Mouse (Mus musculus) forebrain, embryonic 10.5 days (tissue): Measurements from ENCODE around the gene Synm. TPM values are rescaled to one million over a fixed set of nuclear protein-coding genes. Genes with fewer than 3 reads are reported as not detected.

Experiments used
- DNase-seq: peaks from one replicate; pipeline ENCODE4 v3.0.0-alpha.2; 2017; ENCODE audit warnings: low spot score; ENCODE audit errors: extremely low spot score
- H3K27ac ChIP-seq: fragments of 300-500 bp; sonication (generic); 2 replicates; pipeline ENCODE4 v1.5.1; 2016; ENCODE audit warnings: mild to moderate bottlenecking
- H3K27me3 ChIP-seq: fragments of 300-500 bp; sonication (generic); 2 replicates; pipeline ENCODE4 v1.6.1; 2016; ENCODE audit warnings: mild to moderate bottlenecking; ENCODE audit not compliant: poor library complexity, severe bottlenecking
- H3K36me3 ChIP-seq: fragments of 300-500 bp; sonication (generic); replicated peaks from 2 replicates; pipeline ENCODE4 v1.6.1; 2016; ENCODE audit warnings: mild to moderate bottlenecking, moderate library complexity
- H3K4me1 ChIP-seq: fragments of 300-500 bp; sonication (generic); 2 replicates; pipeline ENCODE4 v1.6.1; 2016
- H3K4me3 ChIP-seq: fragments of 300-500 bp; sonication (generic); 2 replicates; pipeline ENCODE4 v1.5.1; 2016; ENCODE audit warnings: mild to moderate bottlenecking, moderate library complexity
- H3K9me3 ChIP-seq: fragments of 300-500 bp; sonication (generic); 2 replicates; pipeline ENCODE4 v1.6.1; 2016; ENCODE audit warnings: mild to moderate bottlenecking, moderate library complexity
- WGBS: fragments of 180-500 bp; shearing (Covaris S2); methylation state at CpG from one replicate; pipeline ENCODE4 v1.1.7; 2016; 5-methylcytosine and 5-hydroxymethylcytosine counted together
- polyA plus RNA-seq: library from polyadenylated mRNA; unstranded; fragments of >200 nt; fragmentation: Nextera tagmentation; extraction: Ambion mirVana; gene quantifications from 2 replicates; pipeline ENCODE4 v1.2.1, GENCODE M21; 2016

The Synm gene
- polyA plus RNA-seq, 1 experiment from 2014 or later, result 0.78 TPM

DNA sequence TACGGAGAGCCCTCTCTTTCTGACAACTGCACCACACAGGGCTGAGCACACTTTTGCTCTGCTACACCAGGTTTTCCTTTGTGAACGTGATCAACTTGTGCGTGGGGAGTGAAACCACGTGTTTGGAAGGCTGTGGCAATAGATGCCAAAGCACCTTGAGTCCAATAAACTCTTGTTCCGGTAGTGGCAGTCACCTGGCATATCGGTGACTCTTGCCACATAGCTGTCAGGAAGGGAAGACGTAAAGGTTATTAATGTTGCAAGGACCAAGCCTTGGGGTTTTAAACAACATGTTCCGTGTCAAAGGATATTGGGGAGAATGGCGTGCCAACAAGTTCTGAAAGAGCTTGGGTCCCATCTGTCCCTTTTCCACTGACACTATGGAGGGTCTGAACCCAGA lies 12.7 kb upstream of the Synm start:
- Histone ChIP-seq H3K27me3 (no peaks in the 10 kb centered on the region), H3K4me1 (peaks cover 7% of the 10 kb centered on the region), H3K9me3 (no peaks in the 10 kb centered on the region), H3K36me3 (no peaks in the 10 kb centered on the region), H3K27ac (no peak overlapping the region), H3K4me3 (no peak overlapping the region)
- WGBS, result 94% methylated on average over 9 of the region's 9 CpGs
- DNase-seq, result no peak

- H3K27ac ChIP-seq, result no peak overlapping the region
- H3K36me3 ChIP-seq, result no peaks in the 10 kb centered on the region
- H3K9me3 ChIP-seq, result no peaks in the 10 kb centered on the region
- no peaks in the 10 kb centered on the region for H3K27me3 ChIP-seq
- peaks cover 7% of the 10 kb centered on the region for H3K4me1 ChIP-seq
- no peak overlapping the region for H3K4me3 ChIP-seq
- WGBS, result 95% methylated on average over 5 of the region's 5 CpGs
- DNase-seq, result no peak
Observed at GRCm38 (mm10) chr7:67769487-67769886, 9.9 kb upstream of the Synm start.

DNA sequence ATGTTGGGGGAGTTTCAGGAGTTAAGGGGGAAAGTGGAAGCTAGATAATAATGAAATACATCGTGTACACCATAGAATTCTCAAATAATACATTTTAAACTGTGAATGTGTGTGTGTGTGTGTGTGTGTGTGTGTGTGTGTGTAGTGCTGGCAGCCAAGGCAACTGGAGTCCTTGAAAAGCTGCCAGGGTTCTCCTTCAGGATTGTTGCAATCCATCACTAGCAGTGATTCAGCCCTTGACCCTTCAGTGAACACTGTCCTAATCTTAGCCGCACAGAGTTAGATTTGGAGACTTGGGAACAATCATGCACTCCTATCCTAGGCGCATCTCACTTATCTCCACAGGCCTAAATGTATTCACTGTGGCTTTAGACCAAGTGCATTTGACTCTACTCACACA lies 8.6 kb upstream of the Synm start:
- Histone ChIP-seq H3K27me3 (no peaks in the 10 kb centered on the region), H3K9me3 (no peaks in the 10 kb centered on the region), H3K27ac (no peak overlapping the region), H3K4me1 (peaks cover 7% of the 10 kb centered on the region), H3K36me3 (no peaks in the 10 kb centered on the region), H3K4me3 (no peak overlapping the region)
- WGBS, result 91% methylated on average over 3 of the region's 3 CpGs
- no peak for DNase-seq

- H3K4me1 ChIP-seq, result peaks cover 13% of the 10 kb centered on the region
- 81% methylated on average over 3 of the region's 3 CpGs for WGBS
- H3K4me3 ChIP-seq, result no peak overlapping the region
- no peaks in the 10 kb centered on the region for H3K9me3 ChIP-seq
- H3K36me3 ChIP-seq, result no peaks in the 10 kb centered on the region
- no peak overlapping the region for H3K27ac ChIP-seq
- DNase-seq, result no peak
- H3K27me3 ChIP-seq, result peaks cover 24% of the 10 kb centered on the region
Observed at GRCm38 (mm10) chr7:67763625-67764024, 4.1 kb upstream of the Synm start.

GRCm38 (mm10) chr7:67758858-67759628 lies 499 bp downstream of the Synm start:
- H3K4me1 ChIP-seq, result peaks cover 36% of the 10 kb centered on the region
- H3K9me3 ChIP-seq, result no peaks in the 10 kb centered on the region
- peak overlapping the region; percentile 70 for H3K4me3 ChIP-seq
- H3K36me3 ChIP-seq, result no peaks in the 10 kb centered on the region
- WGBS, result under 1% methylated on average over 92 of the region's 92 CpGs
- peaks cover 58% of the 10 kb centered on the region for H3K27me3 ChIP-seq
- DNase-seq, result peak; percentile 44
- peak overlapping the region; percentile 76 for H3K27ac ChIP-seq

DNA sequence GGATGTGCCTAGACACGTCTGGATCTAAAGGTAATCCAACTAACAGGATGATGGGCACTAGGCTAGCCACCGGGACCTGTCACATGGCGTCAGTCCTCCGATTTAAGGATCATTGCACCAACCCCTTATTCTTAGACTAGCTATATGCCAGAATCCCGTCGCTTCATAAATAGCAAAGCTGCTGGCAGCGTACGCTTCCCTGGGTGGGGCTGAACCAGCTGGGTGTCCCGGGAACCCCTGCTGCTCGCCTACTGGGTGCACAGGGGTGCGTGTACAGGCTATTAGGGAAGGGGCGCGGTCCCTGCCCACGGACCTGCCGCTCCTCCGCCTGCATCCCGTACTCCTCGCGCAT lies 1.1 kb downstream of the Synm start:
- WGBS, result under 1% methylated on average over 19 of the region's 19 CpGs
- Histone ChIP-seq H3K36me3 (no peaks in the 10 kb centered on the region), H3K4me1 (peaks cover 36% of the 10 kb centered on the region), H3K27ac (peak overlapping the region; percentile 76), H3K4me3 (peak overlapping the region; percentile 70), H3K27me3 (peaks cover 58% of the 10 kb centered on the region), H3K9me3 (no peaks in the 10 kb centered on the region)
- no peak for DNase-seq

GRCm38 (mm10) chr7:67756636-67757035 lies 2.9 kb downstream of the Synm start:
- H3K4me3 ChIP-seq, result no peak overlapping the region
- peaks cover 57% of the 10 kb centered on the region for H3K27me3 ChIP-seq
- no peaks in the 10 kb centered on the region for H3K36me3 ChIP-seq
- no peak overlapping the region for H3K27ac ChIP-seq
- WGBS, result 76% methylated on average over 5 of the region's 5 CpGs
- no peak for DNase-seq
- peaks cover 36% of the 10 kb centered on the region for H3K4me1 ChIP-seq
- no peaks in the 10 kb centered on the region for H3K9me3 ChIP-seq

DNA sequence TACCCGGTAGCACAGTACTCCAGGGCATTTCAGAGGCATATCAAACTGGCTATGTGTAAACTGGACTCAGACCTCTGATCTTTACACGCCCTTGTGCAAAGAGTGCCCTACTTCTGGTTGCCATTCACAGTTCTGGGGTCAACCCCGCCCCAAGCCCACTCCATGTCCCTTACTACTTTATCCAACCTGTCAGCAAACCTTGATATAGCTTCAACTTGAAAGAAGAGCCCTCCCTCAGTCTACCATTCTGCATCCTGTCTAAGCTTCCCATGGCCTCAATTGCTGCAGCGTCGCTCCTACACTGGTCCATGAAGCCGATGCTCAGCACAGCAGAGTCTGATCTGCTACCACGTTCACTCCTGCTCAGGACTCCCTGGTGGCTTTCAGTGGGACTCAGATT lies 4.2 kb downstream of the Synm start:
- peaks cover 36% of the 10 kb centered on the region for H3K4me1 ChIP-seq
- H3K27me3 ChIP-seq, result peaks cover 44% of the 10 kb centered on the region
- no peak for DNase-seq
- H3K4me3 ChIP-seq, result no peak overlapping the region
- H3K27ac ChIP-seq, result no peak overlapping the region
- H3K36me3 ChIP-seq, result no peaks in the 10 kb centered on the region
- WGBS, result 85% methylated on average over 7 of the region's 7 CpGs
- no peaks in the 10 kb centered on the region for H3K9me3 ChIP-seq

- H3K4me1 ChIP-seq, result peaks cover 33% of the 10 kb centered on the region
- H3K9me3 ChIP-seq, result no peaks in the 10 kb centered on the region
- 78% methylated on average over 11 of the region's 11 CpGs for WGBS
- no peak for DNase-seq
- H3K27me3 ChIP-seq, result peaks cover 42% of the 10 kb centered on the region
- no peak overlapping the region for H3K27ac ChIP-seq
- H3K4me3 ChIP-seq, result no peak overlapping the region
- no peaks in the 10 kb centered on the region for H3K36me3 ChIP-seq
Observed at GRCm38 (mm10) chr7:67754606-67755005, 4.9 kb downstream of the Synm start.

- Histone ChIP-seq H3K9me3 (peaks cover 1% of the 10 kb centered on the region; the same call in 1 of the 2 replicates), H3K27ac (no peak overlapping the region), H3K4me3 (no peak overlapping the region), H3K4me1 (peaks cover 10% of the 10 kb centered on the region), H3K36me3 (peaks cover 4% of the 10 kb centered on the region; the same call in 1 of the 2 replicates), H3K27me3 (no peaks in the 10 kb centered on the region)
- DNase-seq, result no peak
- 93% methylated on average over 4 of the region's 4 CpGs for WGBS
Observed at GRCm38 (mm10) chr7:67749441-67750239, 9.9 kb downstream of the Synm start.

DNA sequence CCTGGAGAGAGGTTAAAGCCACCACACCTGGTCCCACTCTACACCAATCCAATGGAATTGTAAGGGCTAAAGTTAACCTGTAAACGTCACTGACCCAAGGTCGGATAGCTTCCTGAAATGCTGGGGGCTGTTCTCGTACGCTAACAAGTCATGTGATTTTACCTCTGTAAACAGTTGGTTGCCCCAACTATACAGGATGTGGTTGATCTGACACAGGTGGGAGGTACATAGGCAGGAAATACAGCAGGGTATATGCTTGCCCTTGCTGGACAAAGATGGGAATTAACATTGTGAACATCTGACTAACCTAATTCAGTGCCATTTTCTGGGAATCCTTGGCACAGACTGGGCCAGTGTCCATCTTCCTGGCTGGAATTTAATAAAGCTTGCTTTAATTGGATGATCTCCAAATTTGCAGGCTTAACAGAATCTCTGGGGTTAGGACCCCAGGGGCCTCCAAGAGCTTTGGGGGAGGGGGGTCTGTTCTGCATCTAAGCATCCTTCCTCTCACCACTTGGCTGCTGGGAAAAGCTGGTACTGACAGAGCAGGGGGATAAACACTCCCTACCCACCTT lies 11.7 kb downstream of the Synm start:
- DNase-seq, result no peak
- H3K27ac ChIP-seq, result no peak overlapping the region
- peaks cover 3% of the 10 kb centered on the region; the same call in 1 of the 2 replicates for H3K9me3 ChIP-seq
- peaks cover 6% of the 10 kb centered on the region; the same call in 1 of the 2 replicates for H3K36me3 ChIP-seq
- H3K4me1 ChIP-seq, result peaks cover 10% of the 10 kb centered on the region
- 92% methylated on average over 4 of the region's 4 CpGs for WGBS
- no peaks in the 10 kb centered on the region for H3K27me3 ChIP-seq
- H3K4me3 ChIP-seq, result no peak overlapping the region

DNA sequence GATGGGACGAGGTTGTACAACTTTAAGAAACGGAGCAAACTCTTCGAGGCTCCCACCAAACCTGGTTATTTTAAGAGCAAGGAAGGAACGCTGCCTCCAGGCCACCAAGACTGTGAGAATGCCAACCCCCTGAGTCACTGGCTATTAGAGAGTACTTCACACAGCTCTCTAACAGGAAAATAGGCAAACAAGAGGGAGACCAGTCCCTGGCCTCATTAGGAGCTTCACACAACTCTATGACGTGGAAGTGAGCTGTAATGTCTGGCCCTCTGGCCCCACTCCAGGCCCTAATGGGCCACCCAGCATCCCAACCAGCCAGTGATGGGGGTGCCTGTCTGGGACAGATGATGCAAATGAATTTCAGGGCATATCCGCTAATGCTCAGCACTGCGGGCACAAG lies 17.8 kb downstream of the Synm start:
- Histone ChIP-seq H3K27me3 (no peaks in the 10 kb centered on the region), H3K36me3 (peaks cover 6% of the 10 kb centered on the region; the same call in 1 of the 2 replicates), H3K9me3 (peaks cover 3% of the 10 kb centered on the region; the same call in 1 of the 2 replicates), H3K4me1 (peaks cover 4% of the 10 kb centered on the region), H3K27ac (no peak overlapping the region), H3K4me3 (no peak overlapping the region)
- no peak for DNase-seq
- 83% methylated on average over 7 of the region's 7 CpGs for WGBS

DNA sequence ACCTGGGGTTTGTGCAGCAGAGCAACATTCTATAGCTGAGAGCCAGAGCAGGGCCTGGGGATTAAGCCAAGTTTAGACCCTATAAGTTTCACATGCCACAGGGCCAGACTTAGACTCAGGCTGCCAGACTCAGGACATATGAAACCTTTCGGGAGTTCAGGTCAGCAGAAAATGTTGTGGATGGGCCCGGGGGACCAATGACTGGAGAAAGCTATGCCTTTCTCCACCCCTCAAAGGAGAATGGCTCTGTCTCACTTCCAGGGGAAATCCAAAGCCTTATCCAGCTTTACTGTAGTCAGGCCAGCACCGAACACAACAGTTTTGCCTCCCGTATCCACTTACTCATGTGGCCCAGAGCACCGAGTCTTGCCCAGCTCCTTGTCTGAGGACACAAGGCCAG lies 18.7 kb downstream of the Synm start:
- Histone ChIP-seq H3K4me1 (peaks cover 4% of the 10 kb centered on the region), H3K9me3 (peaks cover 3% of the 10 kb centered on the region; the same call in 1 of the 2 replicates), H3K27me3 (no peaks in the 10 kb centered on the region), H3K27ac (no peak overlapping the region), H3K36me3 (peaks cover 6% of the 10 kb centered on the region; the same call in 1 of the 2 replicates), H3K4me3 (no peak overlapping the region)
- no peak for DNase-seq
- WGBS, result 88% methylated on average over 5 of the region's 5 CpGs
